Mouse (Mus musculus): ENCODE measurements at regions not wholly inside any gene's neighbourhood (a gene's known extent, or its start where the extent isn't known, plus 50 kb on each side); places are given as distances from the start of the nearest gene placed in this dataset.
A peak's percentile ranks its signal among the peaks of the same experiment; 100 is the strongest.
"Not testable (repeated sequence)": the region's sequence is repeated elsewhere in the genome, so short reads cannot be mapped to it uniquely, and the experiment has no call there.

DNA sequence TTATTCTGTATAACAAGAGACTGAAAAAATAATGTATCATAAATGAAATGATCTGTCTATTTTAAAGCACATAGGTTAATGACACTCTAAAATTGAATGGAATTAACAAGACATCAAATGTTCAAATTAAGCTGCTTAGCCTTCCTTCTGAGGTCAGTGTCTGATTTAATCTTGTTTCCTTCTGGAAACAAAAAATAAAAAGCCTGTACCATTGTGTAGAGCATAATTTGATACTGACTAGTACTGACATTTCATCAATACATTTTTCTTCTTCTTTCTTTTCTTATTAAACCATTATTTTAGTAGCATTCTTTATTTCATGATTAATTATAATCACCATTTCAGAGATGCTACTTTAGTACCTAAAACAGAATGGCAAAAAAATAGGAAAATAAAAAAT, 1862.9 kb upstream of the G6pd2 start:
- no peaks in the 10 kb centered on the region for H3K36me3 ChIP-seq (ENCODE audit: control insufficient read depth, insufficient read depth, low read length)
- no peak for DNase-seq (ENCODE audit: low spot score)
- no peaks in the 10 kb centered on the region for H3K4me1 ChIP-seq (replicated peaks; ENCODE audit: control insufficient read depth, insufficient read depth)
- no peak overlapping the region for H3K4me3 ChIP-seq (ENCODE audit: low read depth, low read length)
- H3K4me2 ChIP-seq (replicated peaks; ENCODE audit: low read depth) = no peak overlapping the region
- no peaks in the 10 kb centered on the region for H3K27me3 ChIP-seq (ENCODE audit: control insufficient read depth, insufficient read depth, low read length)
- TF ChIP-seq EP300 (optimal IDR thresholded peaks at IDR 0.05) = no peak
- no peak for TF ChIP-seq CTCF (IDR thresholded peaks at IDR 0.05; ENCODE audit: low read depth)
- H3K9ac ChIP-seq (ENCODE audit: low read length) = no peak overlapping the region
- H3K9me3 ChIP-seq (ENCODE audit: control insufficient read depth, low read length) = no peaks in the 10 kb centered on the region
- no peak overlapping the region for H3K27ac ChIP-seq (replicated peaks)
- no peak for ATAC-seq (ENCODE audit: low FRiP score, low TSS enrichment)

DNA sequence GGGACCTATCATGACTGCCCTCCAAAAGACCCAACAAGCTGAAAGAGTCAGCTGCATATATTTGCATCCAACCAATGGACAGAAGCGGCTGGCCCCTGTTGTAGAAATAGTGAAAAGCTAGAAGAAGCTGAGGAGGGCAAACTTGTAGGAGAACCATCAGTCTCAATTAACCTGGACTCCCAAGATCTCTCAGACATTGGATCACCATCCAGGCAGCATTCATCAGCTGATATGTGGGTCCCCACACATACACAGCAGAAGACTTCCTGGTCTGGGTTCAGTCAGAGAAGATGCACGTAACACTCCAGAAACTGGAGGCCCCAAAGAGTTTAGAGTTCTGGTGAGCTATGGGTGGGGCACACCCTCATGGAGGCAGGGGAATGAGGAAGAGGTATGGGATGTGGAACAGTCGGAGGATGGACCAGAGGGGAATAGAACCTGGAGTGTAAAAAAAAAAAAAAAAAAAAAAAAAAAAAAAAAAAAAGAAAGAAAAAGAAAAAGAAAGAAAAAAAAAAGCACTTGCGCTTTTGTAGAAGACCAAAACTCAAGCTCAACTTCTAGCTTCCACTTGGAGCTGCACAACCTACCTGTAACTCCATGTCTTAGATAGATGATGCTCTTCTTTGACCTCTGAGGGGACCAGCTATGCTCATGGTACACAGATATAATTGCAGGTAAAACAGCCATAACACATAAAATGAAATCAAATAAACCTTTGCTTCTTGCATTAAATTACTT, 1860.6 kb upstream of the G6pd2 start:
- TF ChIP-seq CTCF (IDR thresholded peaks at IDR 0.05; ENCODE audit: low read depth) (no peak), EP300 (optimal IDR thresholded peaks at IDR 0.05) (no peak)
- WGBS = 96% methylated on average over 4 of the region's 4 CpGs
- Histone ChIP-seq H3K27ac (replicated peaks) (no peak overlapping the region), H3K4me2 (replicated peaks; ENCODE audit: low read depth) (no peak overlapping the region), H3K4me3 (ENCODE audit: low read depth, low read length) (no peak overlapping the region), H3K9me3 (ENCODE audit: control insufficient read depth, low read length) (no peaks in the 10 kb centered on the region), H3K9ac (ENCODE audit: low read length) (no peak overlapping the region), H3K27me3 (ENCODE audit: control insufficient read depth, insufficient read depth, low read length) (no peaks in the 10 kb centered on the region), H3K4me1 (replicated peaks; ENCODE audit: control insufficient read depth, insufficient read depth) (no peaks in the 10 kb centered on the region), H3K36me3 (ENCODE audit: control insufficient read depth, insufficient read depth, low read length) (no peaks in the 10 kb centered on the region)
- no peak for DNase-seq (ENCODE audit: low spot score)
- ATAC-seq (ENCODE audit: low FRiP score, low TSS enrichment) = no peak

DNA sequence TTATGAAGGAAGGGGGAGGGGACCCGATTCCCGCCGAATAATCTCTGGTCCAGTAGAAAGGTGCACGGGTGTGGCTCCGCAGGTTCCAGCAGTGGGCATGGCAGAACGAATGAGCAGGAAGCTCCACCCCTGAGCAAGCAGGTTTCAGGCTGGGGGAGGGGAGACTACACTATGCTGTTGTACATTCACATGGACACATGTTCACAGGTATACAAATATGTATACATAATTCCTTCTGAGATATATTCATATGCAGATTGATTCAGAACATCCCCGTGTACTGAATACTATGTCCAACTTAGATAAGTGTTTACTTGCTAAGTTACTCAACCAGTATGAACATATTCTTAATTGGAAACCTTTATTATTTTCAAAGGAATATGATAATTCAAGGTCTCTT, 1852.4 kb upstream of the G6pd2 start:
- not testable (repeated sequence) for H3K27ac ChIP-seq (replicated peaks); DNase-seq (ENCODE audit: low spot score); H3K4me1 ChIP-seq (replicated peaks; ENCODE audit: control insufficient read depth, insufficient read depth); H3K4me3 ChIP-seq (ENCODE audit: low read depth, low read length); H3K9me3 ChIP-seq (ENCODE audit: control insufficient read depth, low read length); ATAC-seq (ENCODE audit: low FRiP score, low TSS enrichment); H3K4me2 ChIP-seq (replicated peaks; ENCODE audit: low read depth); H3K27me3 ChIP-seq (ENCODE audit: control insufficient read depth, insufficient read depth, low read length); H3K36me3 ChIP-seq (ENCODE audit: control insufficient read depth, insufficient read depth, low read length); H3K9ac ChIP-seq (ENCODE audit: low read length)
- WGBS = 92% methylated on average over 4 of the region's 7 CpGs

DNA sequence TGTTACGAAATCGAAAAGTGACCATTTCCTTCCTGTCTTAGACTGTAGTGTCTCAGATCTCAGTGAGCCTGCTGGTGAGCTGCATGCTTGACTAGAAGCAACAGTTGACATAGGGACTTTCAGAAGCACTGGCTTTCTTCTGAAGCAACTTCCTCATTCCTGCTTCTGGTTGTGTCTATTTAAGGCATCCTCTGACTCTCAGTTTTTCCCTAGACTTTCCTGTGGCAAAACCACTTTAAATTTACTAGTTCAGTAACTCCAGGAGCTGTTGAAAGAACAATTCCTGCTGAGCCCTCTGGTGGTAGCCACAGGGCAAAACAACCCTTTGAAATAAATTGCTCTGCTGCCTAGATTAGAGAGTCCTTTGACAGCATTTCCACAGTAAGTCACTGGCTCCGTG, 1811.9 kb upstream of the G6pd2 start:
- Histone ChIP-seq H3K27ac (replicated peaks) (no peak overlapping the region), H3K4me2 (replicated peaks; ENCODE audit: low read depth) (no peak overlapping the region), H3K4me3 (ENCODE audit: low read depth, low read length) (no peak overlapping the region), H3K9ac (ENCODE audit: low read length) (no peak overlapping the region), H3K9me3 (ENCODE audit: control insufficient read depth, low read length) (no peaks in the 10 kb centered on the region), H3K27me3 (ENCODE audit: control insufficient read depth, insufficient read depth, low read length) (no peaks in the 10 kb centered on the region), H3K4me1 (replicated peaks; ENCODE audit: control insufficient read depth, insufficient read depth) (no peaks in the 10 kb centered on the region), H3K36me3 (ENCODE audit: control insufficient read depth, insufficient read depth, low read length) (no peaks in the 10 kb centered on the region)
- ATAC-seq (ENCODE audit: low FRiP score, low TSS enrichment) (no peak), DNase-seq (ENCODE audit: low spot score) (no peak)
- TF ChIP-seq EP300 (optimal IDR thresholded peaks at IDR 0.05) (no peak), CTCF (IDR thresholded peaks at IDR 0.05; ENCODE audit: low read depth) (peak; percentile 64)
- 61% methylated on average over 3 of the region's 3 CpGs for WGBS

DNA sequence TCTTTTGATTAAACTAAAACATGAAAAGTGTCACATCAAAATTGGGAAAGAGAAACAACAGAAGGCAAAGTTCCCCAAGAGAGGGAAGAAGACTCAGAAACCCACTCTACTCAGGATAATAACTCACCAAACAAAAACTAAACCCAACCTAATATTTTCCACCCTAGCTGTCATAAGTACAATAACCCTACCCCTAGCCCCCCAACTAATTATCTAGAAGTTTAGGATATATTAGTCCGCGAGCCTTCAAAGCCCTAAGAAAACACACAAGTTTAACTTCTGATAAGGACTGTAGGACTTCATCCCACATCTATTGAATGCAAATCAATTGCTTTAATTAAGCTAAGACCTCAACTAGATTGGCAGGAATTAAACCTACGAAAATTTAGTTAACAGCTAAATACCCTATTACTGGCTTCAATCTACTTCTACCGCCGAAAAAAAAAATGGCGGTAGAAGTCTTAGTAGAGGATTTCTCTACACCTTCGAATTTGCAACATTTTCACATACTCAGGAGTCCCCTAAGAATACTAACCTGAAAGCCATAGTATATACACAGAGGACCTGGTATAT, 1765.9 kb upstream of the G6pd2 start:
- not testable (repeated sequence) for H3K9ac ChIP-seq (ENCODE audit: low read length); H3K9me3 ChIP-seq (ENCODE audit: control insufficient read depth, low read length); H3K36me3 ChIP-seq (ENCODE audit: control insufficient read depth, insufficient read depth, low read length); H3K4me3 ChIP-seq (ENCODE audit: low read depth, low read length); DNase-seq (ENCODE audit: low spot score); H3K4me2 ChIP-seq (replicated peaks; ENCODE audit: low read depth); H3K27ac ChIP-seq (replicated peaks); H3K4me1 ChIP-seq (replicated peaks; ENCODE audit: control insufficient read depth, insufficient read depth); H3K27me3 ChIP-seq (ENCODE audit: control insufficient read depth, insufficient read depth, low read length)
- ATAC-seq (ENCODE audit: low FRiP score, low TSS enrichment) = peak; percentile 100
- WGBS = 86% methylated on average over 6 of the region's 7 CpGs

DNA sequence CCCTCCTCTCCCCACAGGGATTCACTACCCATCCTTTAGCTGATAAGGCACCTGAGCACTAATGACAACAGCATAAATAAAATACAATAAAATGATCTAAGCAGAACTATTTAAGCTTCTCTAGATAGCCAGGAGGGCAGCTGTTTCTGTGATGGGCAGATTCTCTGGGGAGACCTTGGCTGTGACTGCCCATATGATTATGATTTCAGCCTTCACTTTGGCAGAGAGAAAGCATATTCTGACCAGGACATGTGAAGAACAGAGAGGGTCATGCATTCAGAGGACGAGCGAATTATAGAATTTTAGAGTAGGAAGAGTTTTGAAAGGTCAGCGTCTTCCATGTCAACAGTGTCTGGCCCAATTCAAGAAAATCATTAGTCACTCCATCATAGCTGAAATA, 1759.6 kb upstream of the G6pd2 start:
- ATAC-seq (ENCODE audit: low FRiP score, low TSS enrichment) (no peak), DNase-seq (ENCODE audit: low spot score) (no peak)
- Histone ChIP-seq H3K9me3 (ENCODE audit: control insufficient read depth, low read length) (no peaks in the 10 kb centered on the region), H3K36me3 (ENCODE audit: control insufficient read depth, insufficient read depth, low read length) (no peaks in the 10 kb centered on the region), H3K27ac (replicated peaks) (no peak overlapping the region), H3K4me2 (replicated peaks; ENCODE audit: low read depth) (no peak overlapping the region), H3K4me1 (replicated peaks; ENCODE audit: control insufficient read depth, insufficient read depth) (no peaks in the 10 kb centered on the region), H3K4me3 (ENCODE audit: low read depth, low read length) (no peak overlapping the region), H3K9ac (ENCODE audit: low read length) (no peak overlapping the region), H3K27me3 (ENCODE audit: control insufficient read depth, insufficient read depth, low read length) (no peaks in the 10 kb centered on the region)
- no peak for TF ChIP-seq EP300 (optimal IDR thresholded peaks at IDR 0.05)
- no peak for TF ChIP-seq CTCF (IDR thresholded peaks at IDR 0.05; ENCODE audit: low read depth)
- 71% methylated on average over 3 of the region's 3 CpGs for WGBS

All from stomach, postnatal 0 days (tissue).